8 mouse cellular contexts compared by ENCODE assay signal in the genomic region with DNA sequence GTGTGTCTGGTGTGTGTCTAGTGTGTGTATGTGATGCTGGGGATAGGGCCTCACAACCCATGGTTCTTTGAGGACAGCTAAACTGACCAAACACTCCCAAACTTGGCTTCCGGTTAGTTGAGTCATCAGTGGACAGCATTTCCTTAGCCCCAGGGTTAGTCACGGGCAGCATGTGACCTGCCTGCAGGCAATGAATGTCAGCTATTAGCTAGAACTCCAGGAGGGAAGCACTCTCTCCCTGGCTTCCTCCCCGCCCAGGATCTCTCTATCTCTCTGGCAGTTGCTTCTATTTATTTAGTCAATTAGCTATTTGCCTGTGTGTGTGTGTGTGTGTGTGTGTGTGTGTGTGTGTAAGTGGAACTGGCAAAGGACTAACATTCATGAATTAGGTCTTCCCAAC. TPM values are rescaled to one million over a fixed set of nuclear protein-coding genes. Genes with fewer than 3 reads are reported as not detected.
A peak's percentile ranks its signal among the peaks of the same experiment; 100 is the strongest.
DNase-seq lines count a peak whose midpoint lies in the region; ATAC-seq lines count a peak whose summit lies in the region.

No protein-coding gene starts in this region.

- ATAC-seq in heart, embryonic 13.5 days (ENCODE audit: extremely low read depth, insufficient number of reproducible peaks, low FRiP score, low TSS enrichment), result peak; percentile 64; the same call in 1 of the 2 replicates
- peak; percentile 77; the same call in 1 of the 2 replicates for ATAC-seq in stomach, embryonic 16.5 days (ENCODE audit: insufficient read depth, low FRiP score)

- peak; percentile 51 for DNase-seq in embryo, embryonic 10 days (ENCODE audit: low spot score)
- no peak for DNase-seq in embryo, embryonic 9.5 days (ENCODE audit: extremely low spot score)
- DNase-seq in adrenal gland, adult 8-10 months, result peak; percentile 63
- peak; percentile 72 for DNase-seq in large intestine, adult 2 months (ENCODE audit: low read depth, low spot score)
- no peak for DNase-seq in thymus, postnatal 25 days
- no peak for DNase-seq in cerebellum, postnatal 4 days (ENCODE audit: low spot score in 2 of 2)

- no peak overlapping the region for H3K9ac ChIP-seq in heart, embryonic 13.5 days
- H3K9ac ChIP-seq in stomach, embryonic 16.5 days (ENCODE audit: low read length), result no peak overlapping the region

- peaks cover 32% of the 10 kb centered on the region for H3K4me1 ChIP-seq in heart, embryonic 13.5 days
- 0 out of 2 replicates have a peak, but pooled peaks cover 16% of the 10 kb centered on the region for H3K4me1 ChIP-seq in stomach, embryonic 16.5 days (ENCODE audit: control insufficient read depth, insufficient read depth, low read length)

- H3K4me3 ChIP-seq in heart, embryonic 13.5 days, result no peak overlapping the region
- no peak overlapping the region for H3K4me3 ChIP-seq in stomach, embryonic 16.5 days (replicated peaks; ENCODE audit: low read length)

- WGBS in heart, embryonic 13.5 days, result 18% methylated on average over 3 of the region's 3 CpGs
- WGBS in large intestine, adult 2 months, result 9% methylated on average over 3 of the region's 3 CpGs
- 35% methylated on average over 3 of the region's 3 CpGs for WGBS in stomach, embryonic 16.5 days

- no peaks in the 10 kb centered on the region for H3K9me3 ChIP-seq in heart, embryonic 13.5 days
- H3K9me3 ChIP-seq in stomach, embryonic 16.5 days (replicated peaks; ENCODE audit: control insufficient read depth, low read length), result no peaks in the 10 kb centered on the region

- H3K36me3 ChIP-seq in heart, embryonic 13.5 days, result no peaks in the 10 kb centered on the region
- H3K36me3 ChIP-seq in stomach, embryonic 16.5 days (ENCODE audit: control insufficient read depth, insufficient read depth, low read length), result no peaks in the 10 kb centered on the region

- peak overlapping the region; percentile 77 for H3K27ac ChIP-seq in heart, embryonic 13.5 days (replicated peaks)
- H3K27ac ChIP-seq in stomach, embryonic 16.5 days (ENCODE audit: low read length), result peak overlapping the region; percentile 57

- H3K4me2 ChIP-seq in heart, embryonic 13.5 days, result no peak overlapping the region; the same call in 1 of the 2 replicates
- H3K4me2 ChIP-seq in stomach, embryonic 16.5 days (ENCODE audit: low read depth, low read length), result no peak overlapping the region

- H3K27me3 ChIP-seq in heart, embryonic 13.5 days (replicated peaks), result no peaks in the 10 kb centered on the region
- H3K27me3 ChIP-seq in stomach, embryonic 16.5 days (ENCODE audit: control insufficient read depth, insufficient read depth, low read length), result no peaks in the 10 kb centered on the region

RNA-seq across cellular contexts. Expression of gene Ncoa3, which starts 23.6 kb away (rescaled TPM):
- 10 to 100 TPM; 24.2 to 46.2 (median 33.3) TPM for total RNA-seq in adrenal gland, adult 8-10 months (2022)
- polyA plus RNA-seq in heart, embryonic 13.5 days (2015; fragmentation: Nextera tagmentation; extraction: Ambion mirVana), result 10.5 and 11.2 TPM in 2 replicates
- polyA plus RNA-seq in large intestine, adult 2 months (2012; rRNA removed), result 19.6 and 27.8 TPM in 2 replicates
- polyA plus RNA-seq in stomach, embryonic 16.5 days (2015; fragmentation: Nextera tagmentation; extraction: Ambion mirVana), result 15.7 and 15.9 TPM in 2 replicates

Comparison
In these comparisons a context has a peak if more than half of its experiments do, and no peak if none do; other contexts are left out.
1. DNase-seq: peak in embryo, embryonic 10 days (single experiment), adrenal gland, adult 8-10 months (single experiment) and large intestine, adult 2 months (single experiment); none in embryo, embryonic 9.5 days (single experiment), thymus, postnatal 25 days (single experiment) and cerebellum, postnatal 4 days (0 of 2).